In the genomic region with DNA sequence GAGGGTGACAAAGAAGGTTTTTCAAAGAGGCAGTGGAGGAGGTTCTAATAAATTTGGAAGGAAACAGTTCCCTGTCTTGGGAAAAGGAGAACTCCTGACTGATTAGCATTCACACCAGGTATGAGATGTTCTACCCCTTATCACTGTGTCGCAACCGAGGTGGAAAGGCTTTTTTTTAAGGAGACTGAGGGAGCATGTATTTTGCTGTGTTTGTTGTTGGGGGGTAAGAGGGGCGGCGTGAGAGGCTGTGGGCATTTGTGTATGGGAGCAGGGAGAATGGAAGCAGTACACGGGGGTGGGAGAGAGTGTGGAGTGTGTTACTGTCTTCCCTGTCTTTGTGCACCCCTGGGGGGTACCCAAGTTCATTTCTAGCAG, we compare ENCODE assay signal across 7 mouse cellular contexts.
A peak's percentile ranks its signal among the peaks of the same experiment; 100 is the strongest.
DNase-seq lines count a peak whose midpoint lies in the region; ATAC-seq and TF ChIP-seq lines count a peak whose summit lies in the region.

No protein-coding gene starts in this region.

- peaks cover 16% of the 10 kb centered on the region for H3K4me1 ChIP-seq in lung, embryonic 16.5 days (replicated peaks; ENCODE audit: control insufficient read depth, insufficient read depth, low read length)
- peaks cover 12% of the 10 kb centered on the region for H3K4me1 ChIP-seq in embryonic facial prominence, embryonic 12.5 days
- no peaks in the 10 kb centered on the region; the same call in 1 of the 2 replicates for H3K4me1 ChIP-seq in hindbrain, postnatal 0 days (ENCODE audit: insufficient read depth, low read length)
- peaks cover 22% of the 10 kb centered on the region for H3K4me1 ChIP-seq in neural tube, embryonic 11.5 days (ENCODE audit: control insufficient read depth, insufficient read depth, low read length)

- H3K4me3 ChIP-seq in lung, embryonic 16.5 days (ENCODE audit: low read length), result peak overlapping the region; percentile 44
- peak overlapping the region; percentile 38 for H3K4me3 ChIP-seq in embryonic facial prominence, embryonic 12.5 days
- peak overlapping the region; percentile 53 for H3K4me3 ChIP-seq in hindbrain, postnatal 0 days (ENCODE audit: low read length)
- peak overlapping the region; percentile 53 for H3K4me3 ChIP-seq in neural tube, embryonic 11.5 days (ENCODE audit: low read depth, low read length)

- WGBS in lung, embryonic 16.5 days, result 2% methylated on average over 5 of the region's 5 CpGs
- 0% methylated on average over 5 of the region's 5 CpGs for WGBS in embryonic facial prominence, embryonic 12.5 days
- WGBS in hindbrain, postnatal 0 days, result 2% methylated on average over 5 of the region's 5 CpGs
- WGBS in neural tube, embryonic 11.5 days, result 1% methylated on average over 5 of the region's 5 CpGs

- TF ChIP-seq CTCF in hindbrain, postnatal 0 days (IDR thresholded peaks at IDR 0.05; ENCODE audit: low read depth), result no peak

- ATAC-seq in lung, embryonic 16.5 days (ENCODE audit: low read depth), result peak; percentile 47; the same call in 1 of the 2 replicates
- ATAC-seq in embryonic facial prominence, embryonic 12.5 days (ENCODE audit: insufficient number of reproducible peaks, insufficient read depth, low FRiP score, low TSS enrichment), result no peak
- peak; percentile 57 for ATAC-seq in hindbrain, postnatal 0 days
- peak; percentile 49 for ATAC-seq in neural tube, embryonic 11.5 days (ENCODE audit: insufficient read depth, low FRiP score, low TSS enrichment)

- H3K27me3 ChIP-seq in lung, embryonic 16.5 days (ENCODE audit: control insufficient read depth, insufficient read depth, low read depth, low read length), result no peaks in the 10 kb centered on the region
- H3K27me3 ChIP-seq in embryonic facial prominence, embryonic 12.5 days, result no peaks in the 10 kb centered on the region
- no peaks in the 10 kb centered on the region for H3K27me3 ChIP-seq in hindbrain, postnatal 0 days (ENCODE audit: insufficient read depth, low read length)
- no peaks in the 10 kb centered on the region for H3K27me3 ChIP-seq in neural tube, embryonic 11.5 days (ENCODE audit: control insufficient read depth, insufficient read depth, low read length)

- DNase-seq in lung, adult 18-20 months, result no peak
- DNase-seq in hindbrain, postnatal 0 days (ENCODE audit: low spot score), result peak; percentile 46
- DNase-seq in neural tube, embryonic 11.5 days (ENCODE audit: low spot score), result peak; percentile 52
- DNase-seq in left cerebral cortex, adult 11 months (ENCODE audit: low spot score), result no peak
- no peak for DNase-seq in kidney, adult 9 months

- H3K36me3 ChIP-seq in lung, embryonic 16.5 days (ENCODE audit: control insufficient read depth, insufficient read depth, low read length), result no peaks in the 10 kb centered on the region
- H3K36me3 ChIP-seq in embryonic facial prominence, embryonic 12.5 days, result no peaks in the 10 kb centered on the region
- no peaks in the 10 kb centered on the region for H3K36me3 ChIP-seq in hindbrain, postnatal 0 days (ENCODE audit: insufficient read depth, low read length)
- H3K36me3 ChIP-seq in neural tube, embryonic 11.5 days (ENCODE audit: control insufficient read depth, insufficient read depth, low read length), result no peaks in the 10 kb centered on the region

- H3K9ac ChIP-seq in lung, embryonic 16.5 days (ENCODE audit: low read length), result peak overlapping the region; percentile 49
- H3K9ac ChIP-seq in embryonic facial prominence, embryonic 12.5 days, result peak overlapping the region; percentile 60
- H3K9ac ChIP-seq in hindbrain, postnatal 0 days (replicated peaks; ENCODE audit: low read length), result peak overlapping the region; percentile 74
- H3K9ac ChIP-seq in neural tube, embryonic 11.5 days (ENCODE audit: low read length), result peak overlapping the region; percentile 87

- H3K9me3 ChIP-seq in lung, embryonic 16.5 days (ENCODE audit: control insufficient read depth, low read length), result no peaks in the 10 kb centered on the region
- no peaks in the 10 kb centered on the region for H3K9me3 ChIP-seq in embryonic facial prominence, embryonic 12.5 days
- H3K9me3 ChIP-seq in hindbrain, postnatal 0 days (ENCODE audit: low read length), result no peaks in the 10 kb centered on the region
- no peaks in the 10 kb centered on the region for H3K9me3 ChIP-seq in neural tube, embryonic 11.5 days (ENCODE audit: control insufficient read depth, low read length)

- no peak overlapping the region for H3K27ac ChIP-seq in lung, embryonic 16.5 days (ENCODE audit: low read length)
- H3K27ac ChIP-seq in embryonic facial prominence, embryonic 12.5 days, result peak overlapping the region; percentile 74; the same call in 1 of the 2 replicates
- H3K27ac ChIP-seq in hindbrain, postnatal 0 days, result peak overlapping the region; percentile 92
- H3K27ac ChIP-seq in neural tube, embryonic 11.5 days (ENCODE audit: low read depth, low read length), result peak overlapping the region; percentile 97

- peak overlapping the region; percentile 73 for H3K4me2 ChIP-seq in lung, embryonic 16.5 days (ENCODE audit: low read depth, low read length)
- H3K4me2 ChIP-seq in embryonic facial prominence, embryonic 12.5 days (replicated peaks), result peak overlapping the region; percentile 72
- H3K4me2 ChIP-seq in hindbrain, postnatal 0 days (ENCODE audit: low read depth, low read length), result peak overlapping the region; percentile 73
- H3K4me2 ChIP-seq in neural tube, embryonic 11.5 days (ENCODE audit: low read depth), result peak overlapping the region; percentile 54

Comparison
In these comparisons a context has a peak if more than half of its experiments do, and no peak if none do; other contexts are left out.
1. DNase-seq: peak in hindbrain, postnatal 0 days (single experiment) and neural tube, embryonic 11.5 days (single experiment); none in lung, adult 18-20 months (0 of 2), left cerebral cortex, adult 11 months (single experiment) and kidney, adult 9 months (single experiment).
2. Peak in every context shown above with its lines, with median percentiles within 50 percentile points of each other: H3K4me2 ChIP-seq, H3K4me3 ChIP-seq and H3K9ac ChIP-seq.